Mouse (Mus musculus) kidney, adult 2 months (tissue): ENCODE data around the gene Katnal1. TPM values are rescaled to one million over a fixed set of nuclear protein-coding genes. Genes with fewer than 3 reads are reported as not detected.

Experiments used
- DNase-seq: peaks from one replicate; pipeline ENCODE4 v3.0.0; 2021
- H3K27ac ChIP-seq: fragments of 200-500 bp; 2 replicates; pipeline ENCODE4 v1.5.1; 2012; ENCODE audit warnings: low read depth, low read length, control low read depth, inconsistent platforms; ENCODE audit not compliant: insufficient read depth
- H3K27me3 ChIP-seq: fragments of 200-500 bp; replicated peaks from 2 replicates; pipeline ENCODE4 v1.6.1; 2012; ENCODE audit warnings: mild to moderate bottlenecking, moderate library complexity, low read length, inconsistent platforms; ENCODE audit not compliant: control insufficient read depth, insufficient read depth
- H3K36me3 ChIP-seq: fragments of 200-500 bp; 2 replicates; pipeline ENCODE4 v1.6.1; 2012; ENCODE audit warnings: mild to moderate bottlenecking, moderate library complexity, low read length, inconsistent platforms; ENCODE audit not compliant: control insufficient read depth, insufficient read depth
- H3K4me1 ChIP-seq: fragments of 200-500 bp; 2 replicates; pipeline ENCODE4 v1.6.1; 2011; ENCODE audit warnings: low read length; ENCODE audit not compliant: control insufficient read depth, insufficient read depth
- H3K4me3 ChIP-seq: fragments of 200-500 bp; 2 replicates; pipeline ENCODE4 v1.5.1; 2011; ENCODE audit warnings: mild to moderate bottlenecking, low read depth, low read length, control low read depth; ENCODE audit not compliant: insufficient read depth
- CTCF ChIP-seq: fragments of 200-500 bp; conservative IDR thresholded peaks from 2 replicates; pipeline ENCODE4 v1.5.1; 2011; ENCODE audit warnings: low read depth, mild to moderate bottlenecking, control low read depth, low read length, moderate library complexity, mixed read lengths; ENCODE audit not compliant: insufficient read depth, insufficient read length
- POLR2A ChIP-seq: fragments of 200-500 bp; IDR thresholded peaks from one replicate; pipeline ENCODE4 v1.6.1; 2011; ENCODE audit warnings: low read depth, low read length, control low read depth
- WGBS: fragments of 180-500 bp; shearing (Covaris S2); methylation state at CpG from one replicate; pipeline ENCODE4 v1.1.7; 2018; 5-methylcytosine and 5-hydroxymethylcytosine counted together
- polyA plus RNA-seq: library from polyadenylated mRNA; depleted of rRNA; stranded (reverse); fragments of >200 nt; gene quantifications from 2 replicates; pipeline ENCODE4 v1.2.3, GENCODE M21; 2012

Gene Katnal1
- polyA plus RNA-seq, 1 experiment = 6.6 TPM

- Histone ChIP-seq H3K27me3 (no peaks in the 10 kb centered on the region), H3K4me1 (no peaks in the 10 kb centered on the region), H3K36me3 (no peaks in the 10 kb centered on the region), H3K27ac (no peak overlapping the region), H3K4me3 (no peak overlapping the region)
- 91% methylated on average over 7 of the region's 7 CpGs for WGBS
- DNase-seq = no peak
- no peak for TF ChIP-seq CTCF
- TF ChIP-seq POLR2A = no peak
Measured at GRCm38 (mm10) chr5:148867171-148867570, 61.9 kb downstream of the Katnal1 start.

DNA sequence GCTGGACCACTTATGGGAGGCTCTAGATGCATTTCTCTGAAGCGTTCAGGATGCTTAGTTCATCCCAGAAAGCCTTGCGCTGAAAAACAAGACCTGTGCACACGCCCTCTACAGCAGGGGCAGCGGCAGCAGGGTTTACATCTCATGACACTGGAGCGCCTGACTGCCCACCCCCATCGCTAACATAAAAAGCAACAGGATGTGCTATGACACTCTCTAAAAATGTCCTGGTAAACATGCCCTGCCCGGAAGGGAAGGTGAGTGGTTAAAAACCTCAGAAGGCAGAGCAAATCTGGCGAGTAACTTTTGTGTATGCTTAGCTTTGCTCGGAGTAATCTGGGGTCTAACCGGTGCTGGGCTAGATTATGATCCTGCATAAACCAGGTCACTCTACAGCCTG is 62.5 kb downstream of the Katnal1 start:
- no peak for TF ChIP-seq POLR2A
- TF ChIP-seq CTCF = no peak
- Histone ChIP-seq H3K4me1 (no peaks in the 10 kb centered on the region), H3K36me3 (no peaks in the 10 kb centered on the region), H3K4me3 (no peak overlapping the region), H3K27ac (no peak overlapping the region), H3K27me3 (no peaks in the 10 kb centered on the region)
- WGBS = 52% methylated on average over 10 of the region's 10 CpGs
- no peak for DNase-seq

DNA sequence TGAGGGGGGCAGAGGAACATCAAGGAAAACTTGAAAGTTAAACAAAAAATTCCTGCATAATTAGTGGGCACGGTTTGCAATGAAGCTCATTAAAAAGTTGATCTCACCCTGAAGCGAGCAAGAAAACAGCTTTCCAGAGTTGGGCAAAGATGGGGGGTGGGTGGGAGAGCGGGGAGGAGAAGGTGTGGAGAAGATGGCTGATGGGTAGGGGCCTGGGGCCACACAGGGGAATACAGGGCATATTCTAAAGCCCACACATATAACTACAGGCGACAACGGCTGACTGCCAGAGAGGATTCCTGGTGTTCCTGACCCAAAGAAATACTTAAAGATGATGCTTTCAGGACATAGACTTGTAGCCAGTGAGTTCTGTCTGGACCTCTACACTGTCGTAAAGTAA is 65.7 kb downstream of the Katnal1 start:
- Histone ChIP-seq H3K36me3 (no peaks in the 10 kb centered on the region), H3K4me1 (no peaks in the 10 kb centered on the region), H3K27me3 (no peaks in the 10 kb centered on the region), H3K27ac (no peak overlapping the region), H3K4me3 (no peak overlapping the region)
- DNase-seq = no peak
- 52% methylated on average over 6 of the region's 6 CpGs for WGBS
- no peak for TF ChIP-seq POLR2A
- TF ChIP-seq CTCF = no peak

- Histone ChIP-seq H3K27ac (no peak overlapping the region), H3K27me3 (no peaks in the 10 kb centered on the region), H3K4me1 (no peaks in the 10 kb centered on the region), H3K36me3 (no peaks in the 10 kb centered on the region), H3K4me3 (no peak overlapping the region)
- no peak for DNase-seq
- 80% methylated on average over 10 of the region's 10 CpGs for WGBS
- no peak for TF ChIP-seq POLR2A
- TF ChIP-seq CTCF = no peak
Measured at GRCm38 (mm10) chr5:148862853-148863252, 66.3 kb downstream of the Katnal1 start.

DNA sequence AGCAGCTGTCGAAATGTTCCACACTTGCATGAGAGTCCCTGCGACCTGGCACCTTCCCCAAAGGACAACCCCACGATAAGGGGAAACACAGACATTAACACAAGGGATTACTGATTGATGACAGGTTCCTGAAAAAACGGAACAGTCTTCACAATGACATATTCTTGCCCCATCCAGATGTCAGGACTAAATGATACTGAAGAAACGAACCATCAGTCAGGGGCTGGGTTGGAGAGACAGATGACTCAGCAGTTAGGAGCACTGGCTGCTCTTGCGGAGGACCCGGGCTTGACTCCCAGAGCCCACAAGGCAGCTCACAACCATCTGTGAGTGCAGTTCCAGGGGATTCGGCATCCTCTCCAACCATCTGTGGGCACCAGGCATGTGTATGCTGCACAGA is 67.0 kb downstream of the Katnal1 start:
- H3K4me1 ChIP-seq = no peaks in the 10 kb centered on the region
- H3K4me3 ChIP-seq = no peak overlapping the region
- WGBS = 68% methylated on average over 8 of the region's 8 CpGs
- H3K36me3 ChIP-seq = no peaks in the 10 kb centered on the region
- no peak for DNase-seq
- TF ChIP-seq CTCF (no peak), POLR2A (no peak)
- no peaks in the 10 kb centered on the region for H3K27me3 ChIP-seq
- H3K27ac ChIP-seq = no peak overlapping the region

- H3K27ac ChIP-seq = no peak overlapping the region
- no peak for DNase-seq
- H3K4me3 ChIP-seq = no peak overlapping the region
- WGBS = 87% methylated on average over 3 of the region's 3 CpGs
- H3K4me1 ChIP-seq = no peaks in the 10 kb centered on the region
- H3K36me3 ChIP-seq = no peaks in the 10 kb centered on the region
- no peaks in the 10 kb centered on the region for H3K27me3 ChIP-seq
- TF ChIP-seq CTCF = no peak
- TF ChIP-seq POLR2A = no peak
Measured at GRCm38 (mm10) chr5:148857522-148857921, 71.6 kb downstream of the Katnal1 start.

- H3K4me3 ChIP-seq = no peak overlapping the region
- H3K27me3 ChIP-seq = no peaks in the 10 kb centered on the region
- H3K4me1 ChIP-seq = no peaks in the 10 kb centered on the region
- 55% methylated on average over 8 of the region's 8 CpGs for WGBS
- no peak for TF ChIP-seq CTCF
- no peak for TF ChIP-seq POLR2A
- no peaks in the 10 kb centered on the region for H3K36me3 ChIP-seq
- no peak overlapping the region for H3K27ac ChIP-seq
- DNase-seq = peak; percentile 5
Measured at GRCm38 (mm10) chr5:148855047-148855446, 74.1 kb downstream of the Katnal1 start.

GRCm38 (mm10) chr5:148854166-148854565 is 75.0 kb downstream of the Katnal1 start:
- TF ChIP-seq POLR2A = no peak
- no peak for TF ChIP-seq CTCF
- no peaks in the 10 kb centered on the region for H3K27me3 ChIP-seq
- DNase-seq = no peak
- no peak overlapping the region for H3K27ac ChIP-seq
- 23% methylated on average over 5 of the region's 5 CpGs for WGBS
- H3K36me3 ChIP-seq = no peaks in the 10 kb centered on the region
- H3K4me3 ChIP-seq = no peak overlapping the region
- no peaks in the 10 kb centered on the region for H3K4me1 ChIP-seq
